Mouse (Mus musculus): ENCODE data around the gene Olfr878. TPM values are rescaled to one million over a fixed set of nuclear protein-coding genes. Genes with fewer than 3 reads are reported as not detected.
A peak's percentile ranks its signal among the peaks of the same experiment; 100 is the strongest.

Olfr878 gene
- polyA plus RNA-seq (2014; fragmentation: Nextera tagmentation; extraction: Ambion mirVana), result not detected in 2 replicates

GRCm38 (mm10) chr9:37917540-37917939 lies at the start of gene Olfr878:
TSS of gene Olfr878 (plus strand) at chr9:37917840.
- Histone ChIP-seq H3K4me1 (ENCODE audit: control insufficient read depth, insufficient read depth, low read length) (no peaks in the 10 kb centered on the region), H3K9me3 (replicated peaks; ENCODE audit: control insufficient read depth, low read length) (no peaks in the 10 kb centered on the region), H3K36me3 (ENCODE audit: control insufficient read depth, insufficient read depth, low read length) (no peaks in the 10 kb centered on the region), H3K27ac (ENCODE audit: low read depth, low read length) (no peak within 1 kb of the TSS), H3K4me2 (ENCODE audit: low read length) (no peak within 1 kb of the TSS), H3K9ac (ENCODE audit: low read length) (no peak within 1 kb of the TSS), H3K4me3 (ENCODE audit: low read depth, low read length) (no peak within 1 kb of the TSS), H3K27me3 (replicated peaks; ENCODE audit: control insufficient read depth, insufficient read depth, low read length) (no peaks in the 10 kb centered on the region)
- WGBS, result 77% methylated on average over 2 of the region's 2 CpGs
- ATAC-seq (no peak), DNase-seq (ENCODE audit: low spot score) (no peak)

GRCm38 (mm10) chr9:37870246-37870645 lies 47.4 kb upstream of the Olfr878 start:
- H3K9ac ChIP-seq (ENCODE audit: low read length), result no peak overlapping the region
- H3K27ac ChIP-seq (ENCODE audit: low read depth, low read length), result no peak overlapping the region
- no peaks in the 10 kb centered on the region for H3K27me3 ChIP-seq (replicated peaks; ENCODE audit: control insufficient read depth, insufficient read depth, low read length)
- no peaks in the 10 kb centered on the region for H3K36me3 ChIP-seq (ENCODE audit: control insufficient read depth, insufficient read depth, low read length)
- 62% methylated on average over 1 of the region's 1 CpGs for WGBS
- DNase-seq (ENCODE audit: low spot score) (no peak), ATAC-seq (no peak)
- H3K4me2 ChIP-seq (ENCODE audit: low read length), result no peak overlapping the region
- H3K4me1 ChIP-seq (ENCODE audit: control insufficient read depth, insufficient read depth, low read length), result no peaks in the 10 kb centered on the region
- H3K4me3 ChIP-seq (ENCODE audit: low read depth, low read length), result no peak overlapping the region
- no peaks in the 10 kb centered on the region for H3K9me3 ChIP-seq (replicated peaks; ENCODE audit: control insufficient read depth, low read length)

- no peak overlapping the region for H3K27ac ChIP-seq (ENCODE audit: low read depth, low read length)
- no peaks in the 10 kb centered on the region for H3K4me1 ChIP-seq (ENCODE audit: control insufficient read depth, insufficient read depth, low read length)
- H3K9me3 ChIP-seq (replicated peaks; ENCODE audit: control insufficient read depth, low read length), result no peaks in the 10 kb centered on the region
- 78% methylated on average over 1 of the region's 1 CpGs for WGBS
- H3K4me2 ChIP-seq (ENCODE audit: low read length), result no peak overlapping the region
- no peak overlapping the region for H3K9ac ChIP-seq (ENCODE audit: low read length)
- DNase-seq (ENCODE audit: low spot score), result no peak
- ATAC-seq, result no peak
- no peaks in the 10 kb centered on the region for H3K27me3 ChIP-seq (replicated peaks; ENCODE audit: control insufficient read depth, insufficient read depth, low read length)
- no peaks in the 10 kb centered on the region for H3K36me3 ChIP-seq (ENCODE audit: control insufficient read depth, insufficient read depth, low read length)
- H3K4me3 ChIP-seq (ENCODE audit: low read depth, low read length), result no peak overlapping the region
These were observed 46.5 kb upstream of the Olfr878 start for GRCm38 (mm10) chr9:37871097-37871496.

- no peaks in the 10 kb centered on the region for H3K9me3 ChIP-seq (replicated peaks; ENCODE audit: control insufficient read depth, low read length)
- 78% methylated on average over 1 of the region's 1 CpGs for WGBS
- H3K4me3 ChIP-seq (ENCODE audit: low read depth, low read length), result no peak overlapping the region
- H3K4me2 ChIP-seq (ENCODE audit: low read length), result no peak overlapping the region
- ATAC-seq (no peak), DNase-seq (ENCODE audit: low spot score) (no peak)
- H3K27me3 ChIP-seq (replicated peaks; ENCODE audit: control insufficient read depth, insufficient read depth, low read length), result no peaks in the 10 kb centered on the region
- H3K36me3 ChIP-seq (ENCODE audit: control insufficient read depth, insufficient read depth, low read length), result no peaks in the 10 kb centered on the region
- H3K27ac ChIP-seq (ENCODE audit: low read depth, low read length), result no peak overlapping the region
- H3K4me1 ChIP-seq (ENCODE audit: control insufficient read depth, insufficient read depth, low read length), result no peaks in the 10 kb centered on the region
- H3K9ac ChIP-seq (ENCODE audit: low read length), result no peak overlapping the region
These were observed 46.1 kb upstream of the Olfr878 start for GRCm38 (mm10) chr9:37871536-37871935.

- Histone ChIP-seq H3K9ac (ENCODE audit: low read length) (no peak overlapping the region), H3K27me3 (replicated peaks; ENCODE audit: control insufficient read depth, insufficient read depth, low read length) (no peaks in the 10 kb centered on the region), H3K4me3 (ENCODE audit: low read depth, low read length) (no peak overlapping the region), H3K27ac (ENCODE audit: low read depth, low read length) (no peak overlapping the region), H3K4me2 (ENCODE audit: low read length) (no peak overlapping the region), H3K4me1 (ENCODE audit: control insufficient read depth, insufficient read depth, low read length) (no peaks in the 10 kb centered on the region), H3K36me3 (ENCODE audit: control insufficient read depth, insufficient read depth, low read length) (no peaks in the 10 kb centered on the region), H3K9me3 (replicated peaks; ENCODE audit: control insufficient read depth, low read length) (no peaks in the 10 kb centered on the region)
- WGBS, result 18% methylated on average over 2 of the region's 2 CpGs
- DNase-seq (ENCODE audit: low spot score) (peak; percentile 14), ATAC-seq (peak; percentile 15; the same call in 1 of the 2 replicates)
These were observed 26.7 kb upstream of the Olfr878 start for GRCm38 (mm10) chr9:37890960-37891359.

GRCm38 (mm10) chr9:37896661-37897060 lies 21.0 kb upstream of the Olfr878 start, which contains the start of gene Olfr145:
TSS of gene Olfr145 (plus strand) at chr9:37896724.
- WGBS, result 55% methylated on average over 2 of the region's 2 CpGs

GRCm38 (mm10) chr9:37905555-37905954 lies 12.1 kb upstream of the Olfr878 start:
- DNase-seq (ENCODE audit: low spot score) (no peak), ATAC-seq (no peak)
- no peak overlapping the region for H3K9ac ChIP-seq (ENCODE audit: low read length)
- no peaks in the 10 kb centered on the region for H3K4me1 ChIP-seq (ENCODE audit: control insufficient read depth, insufficient read depth, low read length)
- H3K4me2 ChIP-seq (ENCODE audit: low read length), result no peak overlapping the region
- H3K27ac ChIP-seq (ENCODE audit: low read depth, low read length), result no peak overlapping the region
- H3K9me3 ChIP-seq (replicated peaks; ENCODE audit: control insufficient read depth, low read length), result no peaks in the 10 kb centered on the region
- no peaks in the 10 kb centered on the region for H3K36me3 ChIP-seq (ENCODE audit: control insufficient read depth, insufficient read depth, low read length)
- no peaks in the 10 kb centered on the region for H3K27me3 ChIP-seq (replicated peaks; ENCODE audit: control insufficient read depth, insufficient read depth, low read length)
- no peak overlapping the region for H3K4me3 ChIP-seq (ENCODE audit: low read depth, low read length)
- WGBS, result 79% methylated on average over 3 of the region's 3 CpGs

More at GRCm38 (mm10) chr9:37896661-37897060, 21.0 kb upstream of the Olfr878 start, which contains the start of gene Olfr145:
- H3K9me3 ChIP-seq (replicated peaks; ENCODE audit: control insufficient read depth, low read length), result no peaks in the 10 kb centered on the region
- H3K27ac ChIP-seq (ENCODE audit: low read depth, low read length), result no peak within 1 kb of the TSS
- ATAC-seq (no peak), DNase-seq (ENCODE audit: low spot score) (no peak)
- H3K4me2 ChIP-seq (ENCODE audit: low read length), result no peak within 1 kb of the TSS
- no peak within 1 kb of the TSS for H3K9ac ChIP-seq (ENCODE audit: low read length)
- no peaks in the 10 kb centered on the region for H3K4me1 ChIP-seq (ENCODE audit: control insufficient read depth, insufficient read depth, low read length)
- no peaks in the 10 kb centered on the region for H3K27me3 ChIP-seq (replicated peaks; ENCODE audit: control insufficient read depth, insufficient read depth, low read length)
- no peak within 1 kb of the TSS for H3K4me3 ChIP-seq (ENCODE audit: low read depth, low read length)
- H3K36me3 ChIP-seq (ENCODE audit: control insufficient read depth, insufficient read depth, low read length), result no peaks in the 10 kb centered on the region

- no peak overlapping the region for H3K27ac ChIP-seq (ENCODE audit: low read depth, low read length)
- DNase-seq (ENCODE audit: low spot score), result no peak
- no peak overlapping the region for H3K4me2 ChIP-seq (ENCODE audit: low read length)
- no peaks in the 10 kb centered on the region for H3K36me3 ChIP-seq (ENCODE audit: control insufficient read depth, insufficient read depth, low read length)
- H3K9me3 ChIP-seq (replicated peaks; ENCODE audit: control insufficient read depth, low read length), result no peaks in the 10 kb centered on the region
- no peak overlapping the region for H3K4me3 ChIP-seq (ENCODE audit: low read depth, low read length)
- no peak for ATAC-seq
- H3K9ac ChIP-seq (ENCODE audit: low read length), result no peak overlapping the region
- 59% methylated on average over 1 of the region's 1 CpGs for WGBS
- no peaks in the 10 kb centered on the region for H3K27me3 ChIP-seq (replicated peaks; ENCODE audit: control insufficient read depth, insufficient read depth, low read length)
- no peaks in the 10 kb centered on the region for H3K4me1 ChIP-seq (ENCODE audit: control insufficient read depth, insufficient read depth, low read length)
These were observed 378 bp downstream of the Olfr878 start for GRCm38 (mm10) chr9:37918018-37918417.

GRCm38 (mm10) chr9:37924194-37924593 lies 6.6 kb downstream of the Olfr878 start:
- Histone ChIP-seq H3K9ac (ENCODE audit: low read length) (no peak overlapping the region), H3K4me2 (ENCODE audit: low read length) (no peak overlapping the region), H3K27me3 (replicated peaks; ENCODE audit: control insufficient read depth, insufficient read depth, low read length) (no peaks in the 10 kb centered on the region), H3K36me3 (ENCODE audit: control insufficient read depth, insufficient read depth, low read length) (no peaks in the 10 kb centered on the region), H3K27ac (ENCODE audit: low read depth, low read length) (no peak overlapping the region), H3K4me1 (ENCODE audit: control insufficient read depth, insufficient read depth, low read length) (no peaks in the 10 kb centered on the region), H3K9me3 (replicated peaks; ENCODE audit: control insufficient read depth, low read length) (no peaks in the 10 kb centered on the region), H3K4me3 (ENCODE audit: low read depth, low read length) (no peak overlapping the region)
- 85% methylated on average over 5 of the region's 5 CpGs for WGBS
- ATAC-seq (no peak), DNase-seq (ENCODE audit: low spot score) (no peak)

Measured in forebrain, embryonic 14.5 days (tissue).